Mouse (Mus musculus) hindbrain, embryonic 13.5 days (tissue): Measurements from ENCODE around the gene Acsm3. TPM values are rescaled to one million over a fixed set of nuclear protein-coding genes. Genes with fewer than 3 reads are reported as not detected.

ENCODE experiments used
- ATAC-seq: fragments of 200-750 bp; cut with Nextera tagmentation; 2 replicates; pipeline ENCODE4 v1.8.0; 2017; ENCODE audit warnings: moderate TSS enrichment; ENCODE audit not compliant: low FRiP score
- H3K27ac ChIP-seq: fragments of 300-500 bp; sonication (generic); 2 replicates; pipeline ENCODE4 v1.5.1; 2015; ENCODE audit warnings: inconsistent platforms, mild to moderate bottlenecking, moderate library complexity
- H3K27me3 ChIP-seq: fragments of 300-500 bp; sonication (generic); 2 replicates; pipeline ENCODE4 v1.6.1; 2015; ENCODE audit warnings: mild to moderate bottlenecking, inconsistent platforms
- H3K36me3 ChIP-seq: fragments of 300-500 bp; sonication (generic); 2 replicates; pipeline ENCODE4 v1.6.1; 2015; ENCODE audit warnings: mild to moderate bottlenecking, inconsistent platforms
- H3K4me1 ChIP-seq: fragments of 300-500 bp; sonication (generic); replicated peaks from 2 replicates; pipeline ENCODE4 v1.6.1; 2015; ENCODE audit warnings: inconsistent platforms
- H3K4me2 ChIP-seq: fragments of 300-500 bp; sonication (generic); 2 replicates; pipeline ENCODE4 v1.6.1; 2015; ENCODE audit warnings: inconsistent platforms, mild to moderate bottlenecking, moderate library complexity
- H3K4me3 ChIP-seq: fragments of 300-500 bp; sonication (generic); 2 replicates; pipeline ENCODE4 v1.5.1; 2015; ENCODE audit warnings: mild to moderate bottlenecking, inconsistent platforms
- H3K9ac ChIP-seq: fragments of 300-500 bp; sonication (generic); 2 replicates; pipeline ENCODE4 v1.6.1; 2015; ENCODE audit warnings: mild to moderate bottlenecking, inconsistent platforms
- H3K9me3 ChIP-seq: fragments of 300-500 bp; sonication (generic); 2 replicates; pipeline ENCODE4 v1.6.1; 2016; ENCODE audit warnings: inconsistent platforms
- WGBS: fragments of 180-500 bp; shearing (Covaris S2); methylation state at CpG from one replicate; pipeline ENCODE4 v1.1.7; 2015; 5-methylcytosine and 5-hydroxymethylcytosine counted together
- polyA plus RNA-seq: library from polyadenylated mRNA; unstranded; fragments of >200 nt; fragmentation: Nextera tagmentation; extraction: Ambion mirVana; gene quantifications from 2 replicates; pipeline ENCODE4 v1.2.1, GENCODE M21; 2015

Gene Acsm3
- polyA plus RNA-seq, 1 experiment from 2014 or later, result not detected

GRCm38 (mm10) chr7:119807396-119807795 is 46.7 kb downstream of the Acsm3 start:
- Histone ChIP-seq H3K27me3 (no peaks in the 10 kb centered on the region), H3K27ac (no peak overlapping the region), H3K4me3 (no peak overlapping the region), H3K9ac (no peak overlapping the region), H3K36me3 (peaks cover 11% of the 10 kb centered on the region; the same call in 1 of the 2 replicates), H3K4me2 (no peak overlapping the region), H3K4me1 (no peaks in the 10 kb centered on the region), H3K9me3 (no peaks in the 10 kb centered on the region)
- WGBS, result 90% methylated on average over 5 of the region's 5 CpGs
- ATAC-seq, result no peak

- Histone ChIP-seq H3K4me2 (no peak overlapping the region), H3K36me3 (peaks cover 11% of the 10 kb centered on the region; the same call in 1 of the 2 replicates), H3K9me3 (no peaks in the 10 kb centered on the region), H3K9ac (no peak overlapping the region), H3K4me1 (no peaks in the 10 kb centered on the region), H3K27ac (no peak overlapping the region), H3K4me3 (no peak overlapping the region), H3K27me3 (no peaks in the 10 kb centered on the region)
- ATAC-seq, result no peak
- WGBS, result 95% methylated on average over 3 of the region's 3 CpGs
Measured at GRCm38 (mm10) chr7:119808723-119809122, 48.0 kb downstream of the Acsm3 start.

- H3K9ac ChIP-seq, result no peak overlapping the region
- H3K27me3 ChIP-seq, result no peaks in the 10 kb centered on the region
- H3K9me3 ChIP-seq, result no peaks in the 10 kb centered on the region
- no peak overlapping the region for H3K4me3 ChIP-seq
- no peak for ATAC-seq
- WGBS, result 97% methylated on average over 1 of the region's 1 CpGs
- no peaks in the 10 kb centered on the region for H3K4me1 ChIP-seq
- H3K36me3 ChIP-seq, result 0 out of 2 replicates have a peak, but pooled peaks cover 2% of the 10 kb centered on the region
- no peak overlapping the region for H3K27ac ChIP-seq
- H3K4me2 ChIP-seq, result no peak overlapping the region
Measured at GRCm38 (mm10) chr7:119835371-119835770, 74.6 kb downstream of the Acsm3 start.

GRCm38 (mm10) chr7:119835996-119836777 is 75.5 kb downstream of the Acsm3 start:
- no peaks in the 10 kb centered on the region for H3K27me3 ChIP-seq
- H3K4me1 ChIP-seq, result no peaks in the 10 kb centered on the region

More at GRCm38 (mm10) chr7:119835996-119836777, 75.5 kb downstream of the Acsm3 start:
- H3K9ac ChIP-seq, result no peak overlapping the region
- H3K36me3 ChIP-seq, result 0 out of 2 replicates have a peak, but pooled peaks cover 2% of the 10 kb centered on the region
- H3K9me3 ChIP-seq, result no peaks in the 10 kb centered on the region
- no peak for ATAC-seq
- H3K4me2 ChIP-seq, result no peak overlapping the region
- no peak overlapping the region for H3K4me3 ChIP-seq
- no peak overlapping the region for H3K27ac ChIP-seq
- 96% methylated on average over 4 of the region's 4 CpGs for WGBS

Other genes starting within 250 kb of the Acsm3 start
- not detected in 2 replicates for gene Acsm5, start 241.5 kb upstream of the Acsm3 start, polyA plus RNA-seq
- gene Pdilt, start 237.4 kb upstream of the Acsm3 start, polyA plus RNA-seq, result 0.14 and 0.32 TPM in 2 replicates
- gene Acsm2, start 206.6 kb upstream of the Acsm3 start, polyA plus RNA-seq, result not detected in 2 replicates
- not detected in 2 replicates for gene Acsm1, start 153.9 kb upstream of the Acsm3 start, polyA plus RNA-seq
- not detected in 2 replicates for gene Acsm4, start 70.9 kb upstream of the Acsm3 start, polyA plus RNA-seq
- gene Thumpd1, start 40.1 kb upstream of the Acsm3 start, polyA plus RNA-seq, result 76.6 and 79.4 TPM in 2 replicates
- gene Rexo5, start 33.1 kb downstream of the Acsm3 start, polyA plus RNA-seq, result 9.6 and 11.3 TPM in 2 replicates
- 18.5 and 18.8 TPM in 2 replicates for gene Eri2, start 33.1 kb downstream of the Acsm3 start, polyA plus RNA-seq
- gene Lyrm1, start 134.9 kb downstream of the Acsm3 start, polyA plus RNA-seq, result 18.9 and 20.3 TPM in 2 replicates
- gene Dcun1d3, start 135.4 kb downstream of the Acsm3 start, polyA plus RNA-seq, result 17.7 and 18.9 TPM in 2 replicates